Mouse (Mus musculus) lung, embryonic 14.5 days (tissue): ENCODE data around the gene Tap1. TPM values are rescaled to one million over a fixed set of nuclear protein-coding genes. Genes with fewer than 3 reads are reported as not detected.

Source experiments
- ATAC-seq: fragments of 200-750 bp; cut with Nextera tagmentation; 2 replicates; pipeline ENCODE4 v1.8.0; 2017; ENCODE audit warnings: mild to moderate bottlenecking, moderate TSS enrichment, moderate library complexity; ENCODE audit not compliant: insufficient read depth
- DNase-seq: peaks from one replicate; pipeline ENCODE4 v3.0.0-alpha.2; 2015
- H3K27ac ChIP-seq: fragments of 300-500 bp; sonication (generic); 2 replicates; pipeline ENCODE4 v1.5.1; 2014; ENCODE audit warnings: low read depth, mild to moderate bottlenecking, moderate library complexity
- H3K27me3 ChIP-seq: fragments of 300-500 bp; sonication (generic); 2 replicates; pipeline ENCODE4 v1.6.1; 2014; ENCODE audit warnings: low read length, control low read depth; ENCODE audit not compliant: insufficient read depth
- H3K36me3 ChIP-seq: fragments of 300-500 bp; sonication (generic); 2 replicates; pipeline ENCODE4 v1.6.1; 2014; ENCODE audit warnings: control low read depth; ENCODE audit not compliant: insufficient read depth
- H3K4me1 ChIP-seq: fragments of 300-500 bp; sonication (generic); 2 replicates; pipeline ENCODE4 v1.6.1; 2014; ENCODE audit warnings: antibody characterized with exemption, control low read depth; ENCODE audit not compliant: insufficient read depth
- H3K4me2 ChIP-seq: fragments of 300-500 bp; sonication (generic); 2 replicates; pipeline ENCODE4 v1.6.1; 2014; ENCODE audit warnings: mild to moderate bottlenecking
- H3K4me3 ChIP-seq: fragments of 300-500 bp; sonication (generic); 2 replicates; pipeline ENCODE4 v1.5.1; 2014; ENCODE audit warnings: low read depth, low read length
- H3K9ac ChIP-seq: fragments of 300-500 bp; sonication (generic); 2 replicates; pipeline ENCODE4 v1.6.1; 2014
- H3K9me3 ChIP-seq: fragments of 300-500 bp; sonication (generic); 2 replicates; pipeline ENCODE4 v1.6.1; 2016; ENCODE audit warnings: low read depth, low read length, control low read depth
- CTCF ChIP-seq: IDR thresholded peaks from 2 replicates; pipeline ENCODE4 v1.5.1; 2016; ENCODE audit warnings: antibody characterized with exemption, low read depth
- WGBS: fragments of 180-500 bp; shearing (Covaris S2); extraction: QIAGEN DNeasy Blood & Tissue Kit; methylation state at CpG from one replicate; pipeline ENCODE4 v1.1.7; 2014; 5-methylcytosine and 5-hydroxymethylcytosine counted together
- polyA plus RNA-seq: library from polyadenylated mRNA; unstranded; fragments of >200 nt; fragmentation: Nextera tagmentation; extraction: Ambion mirVana; gene quantifications from 2 replicates; pipeline ENCODE4 v1.2.1, GENCODE M21; 2014

Tap1 gene
- polyA plus RNA-seq, 1 experiment from 2014 or later = 4.0 TPM

GRCm38 (mm10) chr17:34165033-34165730 is 22.2 kb upstream of the Tap1 start:
- H3K4me2 ChIP-seq = no peak overlapping the region
- no peaks in the 10 kb centered on the region for H3K9me3 ChIP-seq
- H3K4me3 ChIP-seq = no peak overlapping the region
- H3K9ac ChIP-seq = no peak overlapping the region
- 66% methylated on average over 6 of the region's 6 CpGs for WGBS
- DNase-seq (no peak), ATAC-seq (no peak)
- H3K27me3 ChIP-seq = no peaks in the 10 kb centered on the region
- TF ChIP-seq CTCF = peak; percentile 31
- H3K27ac ChIP-seq = no peak overlapping the region
- no peaks in the 10 kb centered on the region for H3K36me3 ChIP-seq
- no peaks in the 10 kb centered on the region for H3K4me1 ChIP-seq

GRCm38 (mm10) chr17:34169279-34169678 is 18.1 kb upstream of the Tap1 start:
- WGBS = 2% methylated on average over 2 of the region's 2 CpGs
- Histone ChIP-seq H3K9me3 (peaks cover 5% of the 10 kb centered on the region; the same call in 1 of the 2 replicates), H3K36me3 (no peaks in the 10 kb centered on the region), H3K4me3 (no peak overlapping the region), H3K4me2 (no peak overlapping the region), H3K9ac (no peak overlapping the region), H3K4me1 (no peaks in the 10 kb centered on the region), H3K27ac (no peak overlapping the region), H3K27me3 (no peaks in the 10 kb centered on the region)
- DNase-seq (peak; percentile 77), ATAC-seq (no peak)
- peak; percentile 69 for TF ChIP-seq CTCF

- Histone ChIP-seq H3K36me3 (no peaks in the 10 kb centered on the region), H3K4me1 (no peaks in the 10 kb centered on the region), H3K27ac (no peak overlapping the region), H3K4me2 (no peak overlapping the region), H3K9ac (no peak overlapping the region), H3K4me3 (no peak overlapping the region), H3K27me3 (no peaks in the 10 kb centered on the region; the same call in 1 of the 2 replicates), H3K9me3 (peaks cover 5% of the 10 kb centered on the region; the same call in 1 of the 2 replicates)
- no peak for TF ChIP-seq CTCF
- DNase-seq (no peak), ATAC-seq (no peak)
- WGBS = 20% methylated on average over 4 of the region's 4 CpGs
Measured at GRCm38 (mm10) chr17:34170487-34170876, 16.9 kb upstream of the Tap1 start.

- WGBS = 40% methylated on average over 13 of the region's 13 CpGs
- Histone ChIP-seq H3K27me3 (no peaks in the 10 kb centered on the region; the same call in 1 of the 2 replicates), H3K27ac (no peak overlapping the region), H3K4me2 (no peak overlapping the region), H3K4me3 (no peak overlapping the region), H3K36me3 (no peaks in the 10 kb centered on the region), H3K4me1 (no peaks in the 10 kb centered on the region), H3K9me3 (peaks cover 5% of the 10 kb centered on the region; the same call in 1 of the 2 replicates), H3K9ac (no peak overlapping the region)
- ATAC-seq = no peak
- TF ChIP-seq CTCF = peak; percentile 95
- DNase-seq = peak; percentile 92
Measured at GRCm38 (mm10) chr17:34170877-34171498, 16.4 kb upstream of the Tap1 start.

- Histone ChIP-seq H3K4me1 (no peaks in the 10 kb centered on the region), H3K27ac (no peak overlapping the region), H3K9ac (no peak overlapping the region), H3K9me3 (peaks cover 12% of the 10 kb centered on the region; the same call in 1 of the 2 replicates), H3K4me2 (no peak overlapping the region), H3K36me3 (no peaks in the 10 kb centered on the region), H3K27me3 (no peaks in the 10 kb centered on the region; the same call in 1 of the 2 replicates), H3K4me3 (no peak overlapping the region)
- WGBS = 94% methylated on average over 5 of the region's 5 CpGs
- ATAC-seq (no peak), DNase-seq (no peak)
- TF ChIP-seq CTCF = peak; percentile 29
Measured at GRCm38 (mm10) chr17:34172528-34172927, 14.8 kb upstream of the Tap1 start.

GRCm38 (mm10) chr17:34174075-34174474 is 13.3 kb upstream of the Tap1 start:
- no peak overlapping the region for H3K4me3 ChIP-seq
- peaks cover 13% of the 10 kb centered on the region; the same call in 1 of the 2 replicates for H3K9me3 ChIP-seq
- no peaks in the 10 kb centered on the region; the same call in 1 of the 2 replicates for H3K27me3 ChIP-seq
- H3K4me2 ChIP-seq = no peak overlapping the region
- no peak for ATAC-seq
- no peak for DNase-seq
- H3K36me3 ChIP-seq = no peaks in the 10 kb centered on the region
- H3K4me1 ChIP-seq = no peaks in the 10 kb centered on the region
- H3K27ac ChIP-seq = no peak overlapping the region
- 78% methylated on average over 1 of the region's 1 CpGs for WGBS
- no peak for TF ChIP-seq CTCF
- H3K9ac ChIP-seq = no peak overlapping the region

GRCm38 (mm10) chr17:34177179-34177578 is 10.2 kb upstream of the Tap1 start:
- peak; percentile 50 for TF ChIP-seq CTCF
- H3K27me3 ChIP-seq = no peaks in the 10 kb centered on the region; the same call in 1 of the 2 replicates
- peaks cover 13% of the 10 kb centered on the region; the same call in 1 of the 2 replicates for H3K9me3 ChIP-seq
- no peak overlapping the region for H3K9ac ChIP-seq
- H3K4me3 ChIP-seq = no peak overlapping the region
- WGBS = 76% methylated on average over 4 of the region's 4 CpGs
- H3K4me2 ChIP-seq = no peak overlapping the region
- H3K4me1 ChIP-seq = no peaks in the 10 kb centered on the region
- H3K36me3 ChIP-seq = no peaks in the 10 kb centered on the region
- DNase-seq (peak; percentile 20), ATAC-seq (no peak)
- H3K27ac ChIP-seq = no peak overlapping the region
